In genomic region chr10:70799191-70799742, GRCm38 (mm10) we compare ENCODE assay signal across 10 mouse cellular contexts.
DNase-seq lines count a peak whose midpoint lies in the region; ATAC-seq and TF ChIP-seq lines count a peak whose summit lies in the region.
"Had no signal": no experiment of that assay in that cellular context is flagged by ENCODE, and none has a peak within 500 bp of the region (broad histone marks: within the 10 kb centered on the region; RNA-seq: fewer than 3 reads in every experiment).

No protein-coding gene starts in this region.

- no peak for TF ChIP-seq CTCF in lung, postnatal 0 days (IDR thresholded peaks at IDR 0.05)

- ATAC-seq in lung, postnatal 0 days: no peak
- ATAC-seq in midbrain, embryonic 14.5 days (ENCODE audit: low FRiP score, low TSS enrichment): no peak

- no peak overlapping the region for H3K9ac ChIP-seq in lung, postnatal 0 days (replicated peaks; ENCODE audit: low read depth)
- H3K9ac ChIP-seq in midbrain, embryonic 14.5 days (replicated peaks; ENCODE audit: low read length): no peak overlapping the region
- H3K9ac ChIP-seq: embryonic facial prominence, embryonic 15.5 days had no signal

- DNase-seq in urinary bladder, postnatal 25 days (ENCODE audit: low spot score): peak; percentile 12
- no peak for DNase-seq in urinary bladder, postnatal 10 days (ENCODE audit: low spot score)
- DNase-seq in frontal cortex, postnatal 10 days (ENCODE audit: low spot score in 2 of 2): peak; percentile 50 to 75
- DNase-seq in layer of hippocampus, postnatal 36 days: peak; percentile 42 to 57
- DNase-seq in testis, postnatal 14 days (ENCODE audit: low spot score): peak; percentile 15
- DNase-seq in kidney, postnatal 4 days: no peak
- DNase-seq in lung, postnatal 0 days (ENCODE audit: low spot score): no peak
- no peak for DNase-seq in midbrain, embryonic 14.5 days
- DNase-seq: kidney, postnatal 25 days had no signal

- no peak for TF ChIP-seq EP300 in lung, postnatal 0 days (IDR thresholded peaks at IDR 0.05)

- H3K4me3 ChIP-seq in lung, postnatal 0 days (ENCODE audit: low read depth, low read length): no peak overlapping the region
- H3K4me3 ChIP-seq in midbrain, embryonic 14.5 days (replicated peaks; ENCODE audit: low read depth, low read length): no peak overlapping the region
- H3K4me3 ChIP-seq: embryonic facial prominence, embryonic 15.5 days had no signal

- no peaks in the 10 kb centered on the region for H3K27me3 ChIP-seq in lung, postnatal 0 days (replicated peaks; ENCODE audit: insufficient read depth, low read length)
- no peaks in the 10 kb centered on the region for H3K27me3 ChIP-seq in midbrain, embryonic 14.5 days (ENCODE audit: control insufficient read depth, insufficient read depth, low read length)
- H3K27me3 ChIP-seq: embryonic facial prominence, embryonic 15.5 days had no signal

- no peaks in the 10 kb centered on the region for H3K36me3 ChIP-seq in lung, postnatal 0 days (ENCODE audit: insufficient read depth, low read length)
- H3K36me3 ChIP-seq in midbrain, embryonic 14.5 days (ENCODE audit: control insufficient read depth, insufficient read depth, low read length): no peaks in the 10 kb centered on the region
- H3K36me3 ChIP-seq: embryonic facial prominence, embryonic 15.5 days had no signal

- no peaks in the 10 kb centered on the region for H3K9me3 ChIP-seq in lung, postnatal 0 days (ENCODE audit: low read length)
- no peaks in the 10 kb centered on the region for H3K9me3 ChIP-seq in midbrain, embryonic 14.5 days (ENCODE audit: control insufficient read depth, low read length)
- H3K9me3 ChIP-seq: embryonic facial prominence, embryonic 15.5 days had no signal

- 74% methylated on average over 11 of the region's 11 CpGs for WGBS in lung, postnatal 0 days
- WGBS in midbrain, embryonic 14.5 days: 93% methylated on average over 11 of the region's 11 CpGs

- H3K4me2 ChIP-seq in lung, postnatal 0 days (replicated peaks; ENCODE audit: low read depth, low read length): no peak overlapping the region
- no peak overlapping the region for H3K4me2 ChIP-seq in midbrain, embryonic 14.5 days (ENCODE audit: low read length)
- H3K4me2 ChIP-seq: embryonic facial prominence, embryonic 15.5 days had no signal

- H3K27ac ChIP-seq in lung, postnatal 0 days (ENCODE audit: low read length): no peak overlapping the region
- H3K27ac ChIP-seq in midbrain, embryonic 14.5 days (replicated peaks; ENCODE audit: low read depth, low read length): no peak overlapping the region
- H3K27ac ChIP-seq: embryonic facial prominence, embryonic 15.5 days had no signal

- H3K4me1 ChIP-seq in lung, postnatal 0 days (ENCODE audit: insufficient read depth, low read depth, low read length): no peaks in the 10 kb centered on the region
- H3K4me1 ChIP-seq in midbrain, embryonic 14.5 days (ENCODE audit: control insufficient read depth, insufficient read depth, low read length): peaks cover 3% of the 10 kb centered on the region; the same call in 1 of the 2 replicates
- H3K4me1 ChIP-seq: embryonic facial prominence, embryonic 15.5 days had no signal

Comparison
In these comparisons a context has a peak if more than half of its experiments do, and no peak if none do; other contexts are left out.
1. DNase-seq: peak in urinary bladder, postnatal 25 days (single experiment), frontal cortex, postnatal 10 days (2 of 2), layer of hippocampus, postnatal 36 days (2 of 2) and testis, postnatal 14 days (single experiment); none in urinary bladder, postnatal 10 days (single experiment), kidney, postnatal 4 days (0 of 2), lung, postnatal 0 days (single experiment) and midbrain, embryonic 14.5 days (single experiment).